Mouse (Mus musculus) limb, embryonic 10.5 days (tissue): ENCODE measurements at regions not wholly inside any gene's neighbourhood (a gene's known extent, or its start where the extent isn't known, plus 50 kb on each side); places are given as distances from the start of the nearest gene placed in this dataset.
A peak's percentile ranks its signal among the peaks of the same experiment; 100 is the strongest.

Experiments
- DNase-seq: peaks from one replicate; pipeline ENCODE4 v3.0.0-alpha.2; 2017; ENCODE audit warnings: low spot score
- H3K27ac ChIP-seq: fragments of 300-500 bp; sonication (generic); 2 replicates; pipeline ENCODE4 v1.5.1; 2016; ENCODE audit warnings: mild to moderate bottlenecking
- H3K27me3 ChIP-seq: fragments of 300-500 bp; sonication (generic); 2 replicates; pipeline ENCODE4 v1.6.1; 2016; ENCODE audit warnings: low read depth, mild to moderate bottlenecking; ENCODE audit not compliant: poor library complexity, severe bottlenecking
- H3K36me3 ChIP-seq: fragments of 300-500 bp; sonication (generic); 2 replicates; pipeline ENCODE4 v1.6.1; 2016; ENCODE audit warnings: mild to moderate bottlenecking, moderate library complexity
- H3K4me1 ChIP-seq: fragments of 300-500 bp; sonication (generic); 2 replicates; pipeline ENCODE4 v1.6.1; 2016
- H3K4me3 ChIP-seq: fragments of 300-500 bp; sonication (generic); 2 replicates; pipeline ENCODE4 v1.5.1; 2016; ENCODE audit warnings: mild to moderate bottlenecking, moderate library complexity
- H3K9me3 ChIP-seq: fragments of 300-500 bp; sonication (generic); replicated peaks from 2 replicates; pipeline ENCODE4 v1.6.1; 2016; ENCODE audit warnings: mild to moderate bottlenecking
- WGBS: fragments of 180-500 bp; shearing (Covaris S2); methylation state at CpG from one replicate; pipeline ENCODE4 v1.1.7; 2016; 5-methylcytosine and 5-hydroxymethylcytosine counted together

GRCm38 (mm10) chr4:80691774-80692485, 142.0 kb upstream of the Tyrp1 start:
- whole genome bisulfite sequencing: 92% methylated on average over 3 of the region's 3 CpGs
- no peaks in the 10 kb centered on the region for H3K9me3 ChIP-seq
- no peaks in the 10 kb centered on the region for H3K4me1 ChIP-seq
- no peaks in the 10 kb centered on the region for H3K36me3 ChIP-seq
- no peak overlapping the region for H3K27ac ChIP-seq
- DNase-seq: no peak
- H3K27me3 ChIP-seq: no peaks in the 10 kb centered on the region
- H3K4me3 ChIP-seq: no peak overlapping the region

- no peaks in the 10 kb centered on the region for H3K4me1 ChIP-seq
- no peaks in the 10 kb centered on the region for H3K36me3 ChIP-seq
- no peaks in the 10 kb centered on the region for H3K9me3 ChIP-seq
- WGBS: 84% methylated on average over 2 of the region's 2 CpGs
- no peak for DNase-seq
- no peak overlapping the region for H3K4me3 ChIP-seq
- H3K27me3 ChIP-seq: no peaks in the 10 kb centered on the region
- H3K27ac ChIP-seq: no peak overlapping the region
Observed at GRCm38 (mm10) chr4:80712698-80713097, 121.2 kb upstream of the Tyrp1 start.

GRCm38 (mm10) chr4:80744975-80745734, 88.8 kb upstream of the Tyrp1 start:
- no peaks in the 10 kb centered on the region for H3K27me3 ChIP-seq
- WGBS: 13% methylated on average over 1 of the region's 1 CpGs
- no peaks in the 10 kb centered on the region for H3K9me3 ChIP-seq
- H3K4me1 ChIP-seq: peaks cover 4% of the 10 kb centered on the region; the same call in 1 of the 2 replicates
- no peak for DNase-seq
- no peak overlapping the region for H3K4me3 ChIP-seq
- H3K27ac ChIP-seq: no peak overlapping the region
- no peaks in the 10 kb centered on the region for H3K36me3 ChIP-seq

- H3K36me3 ChIP-seq: no peaks in the 10 kb centered on the region
- no peaks in the 10 kb centered on the region for H3K9me3 ChIP-seq
- 76% methylated on average over 6 of the region's 6 CpGs for WGBS
- H3K4me1 ChIP-seq: no peaks in the 10 kb centered on the region
- H3K27me3 ChIP-seq: no peaks in the 10 kb centered on the region
- H3K27ac ChIP-seq: no peak overlapping the region
- DNase-seq: no peak
- no peak overlapping the region for H3K4me3 ChIP-seq
Observed at GRCm38 (mm10) chr4:80752259-80752658, 81.7 kb upstream of the Tyrp1 start.

GRCm38 (mm10) chr4:80756114-80756513, 77.8 kb upstream of the Tyrp1 start:
- WGBS: 89% methylated on average over 2 of the region's 2 CpGs
- Histone ChIP-seq H3K4me1 (no peaks in the 10 kb centered on the region), H3K9me3 (no peaks in the 10 kb centered on the region), H3K4me3 (no peak overlapping the region), H3K36me3 (no peaks in the 10 kb centered on the region), H3K27ac (no peak overlapping the region), H3K27me3 (no peaks in the 10 kb centered on the region)
- DNase-seq: no peak

- H3K27ac ChIP-seq: no peak overlapping the region
- H3K27me3 ChIP-seq: no peaks in the 10 kb centered on the region
- WGBS: 85% methylated on average over 3 of the region's 3 CpGs
Observed at GRCm38 (mm10) chr4:80764024-80764423, 69.9 kb upstream of the Tyrp1 start.

GRCm38 (mm10) chr4:80765781-80766180, 68.1 kb upstream of the Tyrp1 start:
- Histone ChIP-seq H3K4me3 (no peak overlapping the region), H3K9me3 (no peaks in the 10 kb centered on the region), H3K36me3 (no peaks in the 10 kb centered on the region), H3K27ac (no peak overlapping the region), H3K4me1 (no peaks in the 10 kb centered on the region), H3K27me3 (no peaks in the 10 kb centered on the region)
- WGBS: 40% methylated on average over 4 of the region's 4 CpGs
- peak; percentile 66 for DNase-seq

More at GRCm38 (mm10) chr4:80764024-80764423, 69.9 kb upstream of the Tyrp1 start:
- no peak for DNase-seq
- H3K9me3 ChIP-seq: no peaks in the 10 kb centered on the region
- H3K36me3 ChIP-seq: no peaks in the 10 kb centered on the region
- H3K4me3 ChIP-seq: no peak overlapping the region
- no peaks in the 10 kb centered on the region for H3K4me1 ChIP-seq

GRCm38 (mm10) chr4:80767447-80767846, 66.5 kb upstream of the Tyrp1 start:
- no peak for DNase-seq
- Histone ChIP-seq H3K36me3 (no peaks in the 10 kb centered on the region), H3K4me1 (no peaks in the 10 kb centered on the region), H3K27me3 (no peaks in the 10 kb centered on the region), H3K4me3 (no peak overlapping the region), H3K9me3 (no peaks in the 10 kb centered on the region), H3K27ac (no peak overlapping the region)
- 72% methylated on average over 5 of the region's 5 CpGs for WGBS
